Mouse (Mus musculus): ENCODE results near the gene Kif13a.

DNA sequence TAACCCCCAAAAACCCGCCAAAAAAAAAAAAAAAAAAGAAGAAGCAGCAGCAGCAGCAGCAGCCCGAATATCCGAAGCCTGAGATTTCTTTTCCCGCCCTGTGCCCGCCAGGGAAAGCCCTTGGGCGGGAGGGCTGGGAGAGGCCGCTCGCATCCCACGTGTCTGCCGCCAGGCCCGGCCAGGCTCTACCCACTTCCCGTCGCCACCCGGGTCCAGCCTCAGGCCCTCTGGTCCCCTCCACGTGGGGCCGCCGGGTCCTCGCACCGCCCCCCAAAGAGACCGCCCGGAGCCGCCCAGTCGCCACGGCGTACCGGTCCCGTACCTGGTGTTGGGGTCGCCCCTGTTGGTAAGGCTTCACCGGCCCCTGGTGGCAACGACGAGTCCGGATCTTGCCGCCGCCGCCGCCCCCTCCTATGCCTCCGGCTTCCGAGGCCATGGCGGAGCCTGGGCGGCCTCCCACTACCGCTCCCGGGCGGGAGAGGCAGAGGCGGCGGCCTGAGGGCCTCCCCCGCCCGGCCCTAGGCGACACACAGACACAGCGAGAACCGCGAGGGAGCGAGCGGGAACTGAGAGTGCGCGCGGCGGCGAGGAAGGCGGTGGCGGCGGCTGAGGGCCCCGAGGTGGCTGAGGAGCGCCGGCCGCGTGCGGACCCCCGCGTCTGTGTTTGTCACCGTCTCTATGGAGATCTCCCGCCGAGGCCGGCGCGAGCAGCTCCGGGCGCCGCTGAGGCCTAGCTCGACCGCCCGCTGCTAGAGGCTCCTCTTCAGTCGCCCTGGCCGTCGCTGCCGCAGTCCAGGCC, 202.4 kb downstream of the Kif13a start:
- TF ChIP-seq CTCF (IDR thresholded peaks at IDR 0.05; ENCODE audit: low read depth) (peak; percentile 28; the same call in 1 of the 2 replicates), EP300 (optimal IDR thresholded peaks at IDR 0.05) (no peak)
